Mouse (Mus musculus) spleen, adult 2 months (tissue): ENCODE measurements at regions not wholly inside any gene's neighbourhood (a gene's known extent, or its start where the extent isn't known, plus 50 kb on each side); places are given as distances from the start of the nearest gene placed in this dataset.

ENCODE experiments used
- CTCF ChIP-seq: fragments of 200-500 bp; IDR thresholded peaks from 2 replicates; pipeline ENCODE4 v1.5.1; 2011; ENCODE audit warnings: mild to moderate bottlenecking, inconsistent platforms; ENCODE audit not compliant: insufficient read depth, insufficient read length, insufficient replicate concordance; ENCODE audit errors: extremely low read depth
- POLR2A ChIP-seq: fragments of 200-500 bp; IDR thresholded peaks from 2 replicates; pipeline ENCODE4 v1.6.1; 2011; ENCODE audit warnings: low read depth, low read length, inconsistent platforms

DNA sequence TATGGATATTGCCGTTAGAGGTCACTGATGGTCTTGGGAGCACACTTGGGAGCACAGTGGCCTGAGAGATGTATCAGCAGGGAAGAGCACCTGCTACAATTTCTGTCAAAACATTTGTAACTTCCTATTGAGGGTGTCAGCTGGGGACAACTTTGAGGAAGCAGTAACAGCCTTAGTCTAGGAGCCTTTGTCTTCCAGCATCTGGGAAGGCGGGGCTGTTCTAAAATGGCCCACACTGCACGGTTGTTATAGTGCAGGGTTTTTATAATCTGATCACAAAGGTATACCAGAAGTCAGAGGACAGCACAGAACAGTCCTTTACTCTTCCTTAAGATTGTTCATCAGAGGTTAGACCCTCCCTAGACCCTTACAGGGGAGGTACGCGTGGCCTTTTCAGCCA, 152.3 kb downstream of the Hibadh start:
- TF ChIP-seq POLR2A (no peak), CTCF (no peak)
